Mouse (Mus musculus): ENCODE data around the gene Brsk1.

DNA sequence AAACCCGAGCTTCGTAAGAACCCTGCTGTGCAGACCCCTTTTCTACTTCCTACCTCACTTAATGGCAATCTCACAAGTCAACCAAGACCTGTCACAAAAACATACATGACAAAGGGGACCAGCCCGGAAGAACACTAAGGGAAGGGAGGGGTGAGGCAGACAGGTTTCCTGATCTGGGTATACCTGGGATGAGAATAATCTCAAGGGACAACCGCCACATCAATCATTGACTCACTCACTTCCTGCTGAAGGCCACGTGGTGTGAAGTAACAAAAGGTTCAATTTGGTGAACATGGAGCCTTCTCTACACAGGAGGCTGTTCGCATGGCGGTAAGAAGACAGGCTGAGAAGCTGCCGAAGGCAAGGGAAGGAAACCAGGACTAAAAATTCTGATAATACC is 38.8 kb upstream of the Brsk1 start:
- TF ChIP-seq CTCF (IDR thresholded peaks at IDR 0.05; ENCODE audit: low read depth, low read length) (no peak), GATA1 (IDR thresholded peaks at IDR 0.05; ENCODE audit: borderline replicate concordance, low read length) (no peak), GATA2 (IDR thresholded peaks at IDR 0.05; ENCODE audit: borderline replicate concordance, low read depth, low read length) (no peak), TAL1 (conservative IDR thresholded peaks at IDR 0.05; ENCODE audit: low read depth, low read length) (no peak), POLR2AphosphoS5 (IDR thresholded peaks at IDR 0.05; ENCODE audit: insufficient replicate concordance, low read depth, low read length) (no peak)

All from G1E (cell line).